Mouse (Mus musculus) embryonic facial prominence, embryonic 12.5 days (tissue): ENCODE measurements around the gene D930020B18Rik. TPM values are rescaled to one million over a fixed set of nuclear protein-coding genes. Genes with fewer than 3 reads are reported as not detected.

Experiments used
- ATAC-seq: fragments of 200-750 bp; cut with Nextera tagmentation; 2 replicates; pipeline ENCODE4 v1.8.0; 2017; ENCODE audit not compliant: insufficient number of reproducible peaks, insufficient read depth, low FRiP score, low TSS enrichment
- H3K27ac ChIP-seq: fragments of 300-500 bp; sonication (generic); 2 replicates; pipeline ENCODE4 v1.5.1; 2016; ENCODE audit warnings: mild to moderate bottlenecking
- H3K27me3 ChIP-seq: fragments of 300-500 bp; sonication (generic); 2 replicates; pipeline ENCODE4 v1.6.1; 2016; ENCODE audit warnings: mild to moderate bottlenecking, moderate library complexity
- H3K36me3 ChIP-seq: fragments of 300-500 bp; sonication (generic); 2 replicates; pipeline ENCODE4 v1.6.1; 2016; ENCODE audit warnings: mild to moderate bottlenecking
- H3K4me1 ChIP-seq: fragments of 300-500 bp; sonication (generic); 2 replicates; pipeline ENCODE4 v1.6.1; 2016
- H3K4me2 ChIP-seq: fragments of 300-500 bp; sonication (generic); replicated peaks from 2 replicates; pipeline ENCODE4 v1.6.1; 2016; ENCODE audit warnings: mild to moderate bottlenecking, moderate library complexity
- H3K4me3 ChIP-seq: fragments of 300-500 bp; sonication (generic); 2 replicates; pipeline ENCODE4 v1.5.1; 2016; ENCODE audit warnings: mild to moderate bottlenecking
- H3K9ac ChIP-seq: fragments of 300-500 bp; sonication (generic); 2 replicates; pipeline ENCODE4 v1.6.1; 2016; ENCODE audit warnings: mild to moderate bottlenecking, moderate library complexity
- H3K9me3 ChIP-seq: fragments of 300-500 bp; sonication (generic); 2 replicates; pipeline ENCODE4 v1.6.1; 2016; ENCODE audit warnings: mild to moderate bottlenecking, moderate library complexity
- WGBS: fragments of 180-500 bp; shearing (Covaris S2); methylation state at CpG from one replicate; pipeline ENCODE4 v1.1.7; 2016; 5-methylcytosine and 5-hydroxymethylcytosine counted together
- polyA plus RNA-seq: library from polyadenylated mRNA; unstranded; fragments of >200 nt; fragmentation: Nextera tagmentation; extraction: Ambion mirVana; gene quantifications from 2 replicates; pipeline ENCODE4 v1.2.1, GENCODE M21; 2016

The D930020B18Rik gene
- 1.4 and 1.6 TPM in 2 replicates for polyA plus RNA-seq

- Histone ChIP-seq H3K9me3 (no peaks in the 10 kb centered on the region), H3K4me1 (peaks cover 6% of the 10 kb centered on the region), H3K36me3 (no peaks in the 10 kb centered on the region), H3K4me2 (peak within 1 kb of the TSS; percentile 99), H3K9ac (peak within 1 kb of the TSS; percentile 58), H3K4me3 (peak within 1 kb of the TSS; percentile 57), H3K27me3 (peaks cover 28% of the 10 kb centered on the region), H3K27ac (0 out of 2 replicates have a peak within 1 kb of the TSS, but pooled peaks have one; percentile 19)
- peak; percentile 22; the same call in 1 of the 2 replicates for ATAC-seq
- under 1% methylated on average over 69 of the region's 69 CpGs for WGBS
Observed at GRCm38 (mm10) chr10:121641272-121642053, at the start of gene D930020B18Rik. Gene D930020B18Rik, plus strand, starts transcription at chr10:121641588.

- H3K9ac ChIP-seq = no peak overlapping the region
- H3K4me3 ChIP-seq = no peak overlapping the region
- ATAC-seq = no peak
- no peak overlapping the region for H3K4me2 ChIP-seq
- no peaks in the 10 kb centered on the region for H3K27me3 ChIP-seq
- 88% methylated on average over 9 of the region's 9 CpGs for WGBS
- peaks cover 83% of the 10 kb centered on the region for H3K36me3 ChIP-seq
- H3K9me3 ChIP-seq = no peaks in the 10 kb centered on the region
- H3K4me1 ChIP-seq = no peaks in the 10 kb centered on the region
- H3K27ac ChIP-seq = no peak overlapping the region
Observed at GRCm38 (mm10) chr10:121596580-121596979, 44.8 kb upstream of the D930020B18Rik start.

GRCm38 (mm10) chr10:121601272-121601671, 40.1 kb upstream of the D930020B18Rik start:
- peaks cover 92% of the 10 kb centered on the region for H3K36me3 ChIP-seq
- no peaks in the 10 kb centered on the region for H3K27me3 ChIP-seq
- no peak for ATAC-seq

GRCm38 (mm10) chr10:121603556-121603955, 37.8 kb upstream of the D930020B18Rik start:
- Histone ChIP-seq H3K36me3 (peaks cover 95% of the 10 kb centered on the region), H3K9me3 (no peaks in the 10 kb centered on the region), H3K4me3 (no peak overlapping the region), H3K9ac (no peak overlapping the region), H3K4me2 (no peak overlapping the region), H3K4me1 (no peaks in the 10 kb centered on the region), H3K27ac (no peak overlapping the region), H3K27me3 (no peaks in the 10 kb centered on the region)
- WGBS = 86% methylated on average over 4 of the region's 4 CpGs
- no peak for ATAC-seq

More at GRCm38 (mm10) chr10:121601272-121601671, 40.1 kb upstream of the D930020B18Rik start:
- H3K4me1 ChIP-seq = no peaks in the 10 kb centered on the region
- H3K4me3 ChIP-seq = no peak overlapping the region
- H3K9me3 ChIP-seq = no peaks in the 10 kb centered on the region
- H3K4me2 ChIP-seq = no peak overlapping the region
- no peak overlapping the region for H3K27ac ChIP-seq
- H3K9ac ChIP-seq = no peak overlapping the region
- 83% methylated on average over 6 of the region's 6 CpGs for whole genome bisulfite sequencing

- WGBS = 93% methylated on average over 13 of the region's 13 CpGs
- Histone ChIP-seq H3K27ac (no peak overlapping the region), H3K27me3 (no peaks in the 10 kb centered on the region), H3K4me1 (no peaks in the 10 kb centered on the region), H3K4me2 (no peak overlapping the region), H3K9ac (no peak overlapping the region), H3K9me3 (no peaks in the 10 kb centered on the region), H3K4me3 (no peak overlapping the region), H3K36me3 (peaks cover 92% of the 10 kb centered on the region)
- ATAC-seq = no peak
Observed at GRCm38 (mm10) chr10:121604632-121605344, 36.6 kb upstream of the D930020B18Rik start.

- no peak for ATAC-seq
- H3K27ac ChIP-seq = no peak overlapping the region
- H3K4me1 ChIP-seq = no peaks in the 10 kb centered on the region
- no peak overlapping the region for H3K4me2 ChIP-seq
- H3K9me3 ChIP-seq = no peaks in the 10 kb centered on the region
- no peak overlapping the region for H3K4me3 ChIP-seq
- H3K27me3 ChIP-seq = no peaks in the 10 kb centered on the region
- 88% methylated on average over 10 of the region's 10 CpGs for WGBS
- peaks cover 89% of the 10 kb centered on the region for H3K36me3 ChIP-seq
- no peak overlapping the region for H3K9ac ChIP-seq
Observed at GRCm38 (mm10) chr10:121608177-121608576, 33.2 kb upstream of the D930020B18Rik start.

- no peak overlapping the region for H3K27ac ChIP-seq
- H3K36me3 ChIP-seq = peaks cover 88% of the 10 kb centered on the region
- no peak overlapping the region for H3K4me3 ChIP-seq
- H3K9ac ChIP-seq = no peak overlapping the region
- no peaks in the 10 kb centered on the region for H3K9me3 ChIP-seq
- no peaks in the 10 kb centered on the region for H3K27me3 ChIP-seq
- no peak for ATAC-seq
- 81% methylated on average over 10 of the region's 10 CpGs for WGBS
- no peak overlapping the region for H3K4me2 ChIP-seq
- H3K4me1 ChIP-seq = no peaks in the 10 kb centered on the region
Observed at GRCm38 (mm10) chr10:121611587-121611986, 29.8 kb upstream of the D930020B18Rik start.

GRCm38 (mm10) chr10:121612448-121612847, 28.9 kb upstream of the D930020B18Rik start:
- Histone ChIP-seq H3K9ac (no peak overlapping the region), H3K4me3 (no peak overlapping the region), H3K27me3 (no peaks in the 10 kb centered on the region), H3K4me1 (no peaks in the 10 kb centered on the region), H3K27ac (no peak overlapping the region), H3K4me2 (no peak overlapping the region), H3K36me3 (peaks cover 88% of the 10 kb centered on the region), H3K9me3 (no peaks in the 10 kb centered on the region)
- WGBS = 87% methylated on average over 6 of the region's 6 CpGs
- ATAC-seq = no peak

GRCm38 (mm10) chr10:121613570-121613969, 27.8 kb upstream of the D930020B18Rik start:
- 91% methylated on average over 13 of the region's 13 CpGs for WGBS
- Histone ChIP-seq H3K9ac (no peak overlapping the region), H3K4me3 (no peak overlapping the region), H3K27ac (no peak overlapping the region), H3K36me3 (peaks cover 88% of the 10 kb centered on the region), H3K4me2 (no peak overlapping the region), H3K27me3 (no peaks in the 10 kb centered on the region), H3K4me1 (no peaks in the 10 kb centered on the region), H3K9me3 (no peaks in the 10 kb centered on the region)
- no peak for ATAC-seq

- H3K4me3 ChIP-seq = no peak overlapping the region
- 93% methylated on average over 13 of the region's 13 CpGs for WGBS
- H3K36me3 ChIP-seq = peaks cover 89% of the 10 kb centered on the region
- no peaks in the 10 kb centered on the region for H3K4me1 ChIP-seq
- H3K27ac ChIP-seq = no peak overlapping the region
- no peaks in the 10 kb centered on the region for H3K27me3 ChIP-seq
- no peak overlapping the region for H3K4me2 ChIP-seq
- no peak for ATAC-seq
- H3K9ac ChIP-seq = no peak overlapping the region
- H3K9me3 ChIP-seq = no peaks in the 10 kb centered on the region
Observed at GRCm38 (mm10) chr10:121615146-121615870, 26.1 kb upstream of the D930020B18Rik start.

GRCm38 (mm10) chr10:121615935-121616334, 25.5 kb upstream of the D930020B18Rik start:
- WGBS = 51% methylated on average over 7 of the region's 7 CpGs
- H3K4me3 ChIP-seq = no peak overlapping the region
- peaks cover 89% of the 10 kb centered on the region for H3K36me3 ChIP-seq
- no peaks in the 10 kb centered on the region for H3K27me3 ChIP-seq
- no peak overlapping the region for H3K27ac ChIP-seq
- H3K9ac ChIP-seq = no peak overlapping the region
- no peaks in the 10 kb centered on the region for H3K9me3 ChIP-seq
- no peak overlapping the region for H3K4me2 ChIP-seq
- no peak for ATAC-seq
- no peaks in the 10 kb centered on the region for H3K4me1 ChIP-seq
